ENCODE assay signal across 17 mouse cellular contexts in the genomic region with DNA sequence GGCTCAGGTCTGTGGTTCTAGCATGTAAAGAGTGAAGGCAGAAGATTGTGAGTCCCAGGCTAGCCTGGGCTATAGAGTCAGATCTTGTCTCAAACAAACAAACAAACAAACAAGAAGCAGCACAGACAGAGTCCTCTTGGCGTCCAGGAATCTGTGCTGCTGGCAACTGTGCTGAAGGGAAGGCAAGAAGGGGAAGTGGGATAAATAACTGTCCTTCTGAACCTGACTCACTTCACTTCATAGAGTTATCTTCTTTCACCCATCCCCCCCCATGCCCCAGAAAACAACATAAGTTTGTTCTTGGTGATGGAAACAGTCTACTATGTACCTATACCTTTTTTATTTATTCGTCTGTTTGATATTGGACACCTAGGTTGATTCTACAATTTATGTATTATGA.
"Had no signal": no experiment of that assay in that cellular context is flagged by ENCODE, and none has a peak within 500 bp of the region (broad histone marks: within the 10 kb centered on the region; RNA-seq: fewer than 3 reads in every experiment).

No protein-coding gene starts in this region.

- H3K4me1 ChIP-seq: midbrain, embryonic 10.5 days; neural tube, embryonic 15.5 days; stomach, embryonic 15.5 days had no signal

- H3K4me2 ChIP-seq: lung, embryonic 14.5 days; midbrain, embryonic 12.5 days; neural tube, embryonic 13.5 days; neural tube, embryonic 15.5 days; stomach, embryonic 15.5 days had no signal

- H3K36me3 ChIP-seq: midbrain, embryonic 10.5 days; midbrain, embryonic 12.5 days; neural tube, embryonic 13.5 days; neural tube, embryonic 15.5 days; stomach, embryonic 15.5 days had no signal

- H3K27me3 ChIP-seq: midbrain, embryonic 12.5 days; neural tube, embryonic 13.5 days; neural tube, embryonic 15.5 days; stomach, embryonic 15.5 days had no signal

- H3K4me3 ChIP-seq: midbrain, embryonic 10.5 days; midbrain, embryonic 12.5 days; myocyte; neural tube, embryonic 13.5 days; neural tube, embryonic 15.5 days; stomach, embryonic 15.5 days had no signal

- H3K9me3 ChIP-seq: midbrain, embryonic 10.5 days; midbrain, embryonic 12.5 days; neural tube, embryonic 13.5 days; neural tube, embryonic 15.5 days; stomach, embryonic 15.5 days had no signal

- H3K27ac ChIP-seq: midbrain, embryonic 10.5 days; midbrain, embryonic 12.5 days; neural tube, embryonic 13.5 days; neural tube, embryonic 15.5 days; stomach, embryonic 15.5 days; stomach, postnatal 0 days had no signal

- DNase-seq: lung, adult 18-20 months; lung, embryonic 14.5 days; lung, postnatal 10 days; lung, postnatal 4 days; midbrain, embryonic 14.5 days; right cerebral cortex, postnatal 14 days; thymus, adult 2 months; thymus, postnatal 25 days; thymus, postnatal 4 days had no signal

- H3K9ac ChIP-seq: lung, embryonic 14.5 days; midbrain, embryonic 12.5 days; neural tube, embryonic 13.5 days; neural tube, embryonic 15.5 days; stomach, embryonic 15.5 days had no signal

- ATAC-seq: midbrain, embryonic 16.5 days had no signal
